20 mouse cellular contexts compared by ENCODE assay signal in the genomic region with DNA sequence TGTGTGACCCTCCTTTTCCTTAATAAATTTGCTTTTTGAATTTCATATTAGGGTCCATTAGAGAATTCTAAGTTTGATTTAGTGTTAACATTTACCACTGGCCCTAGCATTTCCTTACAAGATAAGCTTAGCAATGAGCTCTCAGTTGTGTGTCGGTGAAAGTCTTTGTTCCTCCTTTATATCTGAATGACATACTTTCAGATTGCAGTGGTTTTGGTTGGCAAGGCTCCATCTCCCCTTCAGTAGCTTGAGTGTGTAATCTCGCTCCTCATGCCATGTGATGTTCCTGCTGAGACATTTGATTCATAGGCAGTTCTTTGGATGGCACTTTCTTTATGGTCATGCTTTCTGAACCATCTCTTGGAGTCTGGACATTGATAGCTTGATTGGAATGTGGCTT. TPM values are rescaled to one million over a fixed set of nuclear protein-coding genes. Genes with fewer than 3 reads are reported as not detected.
"Had no signal": no experiment of that assay in that cellular context is flagged by ENCODE, and none has a peak within 500 bp of the region (broad histone marks: within the 10 kb centered on the region; RNA-seq: fewer than 3 reads in every experiment).

No protein-coding gene starts in this region.

- H3K4me1 ChIP-seq: limb, embryonic 12.5 days; liver, embryonic 13.5 days; midbrain, embryonic 13.5 days had no signal

- H3K36me3 ChIP-seq: limb, embryonic 12.5 days; liver, embryonic 13.5 days; midbrain, embryonic 13.5 days had no signal

- H3K9me3 ChIP-seq: limb, embryonic 12.5 days; liver, embryonic 13.5 days; midbrain, embryonic 13.5 days had no signal

- DNase-seq: kidney, adult 11 months; kidney, adult 9 months; kidney, postnatal 36 days; layer of hippocampus, adult 9-11 months; layer of hippocampus, postnatal 36 days; liver; liver, embryonic 13.5 days; liver, postnatal 0 days; right cerebral cortex, postnatal 25 days; thymus, adult 18-20 months; thymus, postnatal 14 days had no signal

- H3K4me2 ChIP-seq: limb, embryonic 12.5 days; liver, embryonic 13.5 days; midbrain, embryonic 13.5 days had no signal

- H3K27me3 ChIP-seq: limb, embryonic 12.5 days; liver, embryonic 13.5 days; midbrain, embryonic 13.5 days had no signal

- H3K9ac ChIP-seq: limb, embryonic 12.5 days; liver, embryonic 13.5 days; liver, postnatal 0 days; midbrain, embryonic 13.5 days had no signal

- H3K27ac ChIP-seq: kidney, postnatal 0 days; limb, embryonic 12.5 days; liver, embryonic 13.5 days; midbrain, embryonic 13.5 days; stomach, postnatal 0 days had no signal

- ATAC-seq: liver, postnatal 0 days; midbrain, embryonic 13.5 days had no signal

- H3K4me3 ChIP-seq: limb, embryonic 12.5 days; liver, embryonic 13.5 days; midbrain, embryonic 13.5 days had no signal

RNA-seq across cellular contexts. Expression of gene Grxcr1, which starts 7.4 kb away (rescaled TPM):
- total RNA-seq: layer of hippocampus, adult 18-20 months; layer of hippocampus, postnatal 36 days; left cerebral cortex, postnatal 36 days; midbrain, postnatal 0 days had no signal
- polyA plus RNA-seq: kidney, postnatal 0 days; limb, embryonic 12.5 days; liver, embryonic 13.5 days; liver, postnatal 0 days; midbrain, embryonic 13.5 days; midbrain, postnatal 0 days; neural tube, embryonic 14.5 days; small intestine, adult 2 months; stomach, postnatal 0 days had no signal
